Mouse (Mus musculus) gastrocnemius, postnatal 36 days (tissue): ENCODE measurements around the gene Amot. TPM values are rescaled to one million over a fixed set of nuclear protein-coding genes. Genes with fewer than 3 reads are reported as not detected.

Experiments used
- total RNA-seq, 2 experiments: library from RNA; stranded (reverse); gene quantifications; 2 replicates each; pipeline ENCODE4 v1.2.3; 2021

Gene Amot
- total RNA-seq, 2 experiments from 2014 or later, result 93.4 to 114 TPM

Other genes with a start within 250 kb of the Amot start
- under 1 TPM in 1 of 2 experiments, not detected in 1; 0.23 TPM for gene Lhfpl1, start 156.1 kb downstream of the Amot start, total RNA-seq